Mouse (Mus musculus): ENCODE measurements at regions not wholly inside any gene's neighbourhood (a gene's known extent, or its start where the extent isn't known, plus 50 kb on each side); places are given as distances from the start of the nearest gene placed in this dataset.
"Not testable (repeated sequence)": the region's sequence is repeated elsewhere in the genome, so short reads cannot be mapped to it uniquely, and the experiment has no call there.

DNA sequence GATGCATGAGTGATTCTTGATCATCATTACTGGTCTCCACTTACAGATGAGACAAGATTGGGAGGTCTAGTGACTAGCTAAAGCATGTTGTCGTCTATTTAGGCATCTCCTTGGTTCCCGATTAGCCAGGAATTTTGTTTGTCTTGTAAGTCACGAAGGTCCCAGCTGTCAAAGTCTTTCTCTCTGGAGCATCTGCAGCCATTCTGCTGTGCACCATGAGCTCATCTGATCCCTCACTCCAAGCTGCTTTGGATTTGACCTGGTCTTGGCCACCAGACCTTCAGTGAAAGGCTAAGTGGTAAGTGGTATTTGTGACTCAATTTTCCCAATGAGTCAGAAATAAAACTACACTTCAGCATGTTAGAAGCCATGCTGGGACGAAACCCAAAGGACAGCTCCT, 53.3 kb upstream of the Creb5 start:
- no peak for DNase-seq (ENCODE audit: low spot score)

DNA sequence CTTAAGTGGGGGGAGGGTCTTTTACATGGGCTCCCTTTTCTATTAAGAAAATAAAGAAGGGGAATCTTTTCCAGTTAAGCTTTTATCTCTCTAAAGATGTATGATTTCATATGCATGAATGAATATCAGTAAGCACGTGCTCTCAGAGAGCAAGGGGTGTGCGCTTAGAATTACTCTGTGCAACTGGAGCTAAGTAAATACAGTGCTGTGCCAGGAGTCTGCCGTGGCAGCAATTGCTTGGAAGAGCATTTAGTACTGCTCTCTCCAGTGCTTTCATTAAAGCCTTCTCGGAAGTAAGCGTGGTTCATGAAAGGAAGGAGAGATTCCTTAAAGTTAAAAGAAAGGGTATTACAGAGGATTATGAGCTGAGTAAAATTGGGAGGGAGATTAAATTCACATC, 54.5 kb upstream of the Creb5 start:
- no peak for DNase-seq (ENCODE audit: low spot score)

DNA sequence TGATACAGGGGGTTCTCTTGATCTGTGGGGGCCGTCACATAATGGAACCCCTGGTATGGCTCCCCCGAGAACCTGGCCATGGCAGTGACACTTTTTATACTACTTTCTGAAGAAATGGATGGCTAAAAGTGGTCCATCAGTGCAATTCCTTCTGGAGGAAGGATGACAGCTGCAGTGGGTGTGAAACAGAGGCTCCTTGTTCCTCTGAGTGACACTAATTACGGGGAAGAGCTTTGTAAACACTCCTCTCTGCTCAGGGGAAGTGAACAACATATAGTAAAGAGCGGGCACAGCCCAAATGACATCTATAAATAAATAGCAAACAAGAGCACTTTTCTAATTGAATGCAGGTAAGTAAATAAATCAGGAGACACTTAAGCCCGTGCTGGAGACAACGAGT, 57.7 kb upstream of the Creb5 start:
- DNase-seq (ENCODE audit: low spot score): no peak

DNA sequence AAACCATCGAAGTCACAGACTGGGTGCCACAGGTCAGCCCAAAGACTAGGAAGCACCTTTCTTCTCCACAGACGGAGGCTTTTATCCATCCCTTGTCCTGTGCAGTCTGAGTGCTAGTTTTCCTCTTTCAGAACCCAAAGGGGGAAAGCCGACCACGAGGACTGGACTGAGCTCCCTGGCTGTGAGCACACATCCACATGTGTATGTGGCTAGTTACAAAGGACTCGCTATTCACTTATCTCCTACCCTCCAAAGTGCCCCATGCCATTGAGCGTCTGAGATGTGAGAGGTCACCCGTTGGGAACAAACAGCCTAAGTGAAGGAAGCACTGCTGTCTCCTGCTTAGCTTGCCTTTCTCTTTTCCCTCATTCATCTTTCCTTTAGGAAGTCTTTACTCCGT, 65.0 kb upstream of the Creb5 start:
- DNase-seq (ENCODE audit: low spot score): no peak

DNA sequence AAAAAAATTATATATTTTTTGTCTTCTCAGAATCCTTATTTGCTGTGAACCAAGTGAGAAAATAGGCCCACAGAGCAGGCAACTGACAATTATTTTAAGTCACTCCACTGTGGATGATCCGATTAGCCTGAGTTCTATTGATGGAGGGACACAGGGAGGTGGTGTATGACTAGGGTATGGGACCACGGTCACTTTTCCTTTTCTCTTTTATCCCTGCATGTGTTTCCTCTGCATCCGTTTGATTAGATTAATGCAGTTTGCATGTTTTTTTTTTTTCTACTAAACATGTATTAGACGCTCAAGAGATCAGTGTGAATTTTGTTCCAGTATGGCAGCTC, 65.4 kb upstream of the Creb5 start:
- DNase-seq (ENCODE audit: low spot score): no peak

DNA sequence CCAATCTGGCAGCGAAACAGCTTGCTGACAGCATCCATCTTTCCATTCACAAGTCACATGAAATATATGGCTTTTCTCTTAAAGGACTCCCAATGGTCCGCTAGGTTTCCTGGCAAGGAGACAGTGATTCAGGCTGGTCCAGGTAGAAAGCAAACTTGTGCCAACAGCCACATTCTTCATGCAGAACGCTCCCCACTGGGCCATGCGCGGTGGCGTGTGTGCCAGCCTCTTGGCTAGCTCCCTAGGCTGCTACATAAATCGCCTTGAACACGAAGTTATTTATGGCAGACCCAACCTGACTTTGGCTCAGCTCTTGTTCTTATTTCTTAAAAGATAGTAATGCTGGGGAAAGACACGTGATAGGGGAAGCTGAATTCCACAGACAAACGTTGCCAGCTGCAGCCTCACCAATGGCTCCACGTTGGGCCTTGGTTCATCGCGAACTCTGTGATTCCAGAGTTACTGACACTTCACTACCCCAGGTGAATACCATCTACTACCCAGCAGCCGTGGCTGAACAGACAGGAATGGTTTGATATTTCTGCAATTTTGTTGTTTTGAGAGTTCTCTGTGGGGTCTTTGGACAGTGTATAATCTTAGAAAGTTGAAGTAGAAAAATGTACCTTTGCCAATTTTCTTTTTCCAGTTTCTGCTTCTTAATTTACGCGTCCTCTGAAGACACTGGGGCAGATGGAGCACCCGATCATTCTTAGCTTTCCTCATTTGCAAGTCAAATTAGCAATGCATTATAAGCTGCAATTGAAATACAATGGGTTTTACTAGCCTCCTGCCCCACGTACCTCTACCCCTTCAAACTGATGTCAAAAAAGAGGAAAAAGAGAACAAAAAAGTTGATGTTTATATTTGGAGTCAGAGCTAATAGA, 66.0 kb upstream of the Creb5 start:
- DNase-seq (ENCODE audit: low spot score): no peak

DNA sequence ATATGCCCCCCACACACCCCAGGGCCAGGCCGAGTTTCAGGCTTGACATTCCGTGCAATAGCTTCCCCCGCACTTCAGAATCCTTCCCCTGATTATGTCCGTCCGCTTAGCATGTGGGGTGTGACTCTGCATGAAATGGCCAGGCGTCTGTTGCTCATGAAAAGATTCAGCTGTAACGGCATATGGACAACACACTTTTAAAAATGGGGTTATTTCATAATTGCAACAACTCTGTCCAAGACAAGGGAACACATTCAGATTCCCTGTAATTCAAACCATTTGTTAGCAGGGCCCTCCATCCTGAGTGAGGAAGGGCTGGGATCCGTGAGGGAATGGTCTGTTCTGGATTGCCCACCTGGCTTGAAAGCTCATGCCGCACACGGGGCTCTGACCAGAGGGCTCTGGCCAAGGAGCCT, 68.2 kb upstream of the Creb5 start:
- DNase-seq (ENCODE audit: low spot score): no peak

DNA sequence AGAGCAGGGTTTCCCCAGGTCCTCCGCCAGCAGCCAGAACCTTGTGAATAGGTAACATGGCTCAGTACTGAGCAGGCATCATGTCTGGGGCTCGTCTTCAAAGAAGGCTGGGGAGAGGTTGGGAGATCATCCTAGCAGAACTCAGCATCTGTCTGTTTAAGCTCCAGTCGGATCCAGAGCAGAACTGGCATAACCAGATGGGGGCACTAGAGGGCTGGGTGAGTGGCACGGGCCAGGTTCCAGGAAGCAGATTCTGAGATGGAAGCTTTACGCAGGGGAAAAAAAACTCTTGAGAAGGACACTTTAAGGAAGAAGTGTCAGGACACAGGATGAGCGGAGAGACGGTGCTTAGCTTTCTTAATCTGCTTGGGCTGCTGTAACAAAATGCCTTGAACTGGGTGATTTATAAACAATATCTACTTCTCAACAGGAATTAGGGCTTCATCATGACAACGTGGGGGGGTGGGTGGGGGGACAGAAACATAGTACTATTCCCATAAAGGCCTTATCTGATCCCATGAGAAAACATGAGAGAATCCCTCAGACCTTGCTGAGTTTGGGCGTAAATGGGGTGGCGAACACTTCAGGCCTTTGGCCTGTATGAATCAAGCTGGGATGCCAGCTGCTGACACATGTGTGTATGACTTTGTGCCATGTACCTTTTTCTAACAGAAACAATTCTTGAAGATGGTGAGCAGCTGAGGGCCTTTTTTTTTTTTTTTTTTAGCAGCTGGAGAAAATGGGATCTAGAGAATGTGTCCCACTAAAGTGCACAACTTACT, 69.6 kb upstream of the Creb5 start:
- peak; percentile 70 for DNase-seq (ENCODE audit: low spot score)

DNA sequence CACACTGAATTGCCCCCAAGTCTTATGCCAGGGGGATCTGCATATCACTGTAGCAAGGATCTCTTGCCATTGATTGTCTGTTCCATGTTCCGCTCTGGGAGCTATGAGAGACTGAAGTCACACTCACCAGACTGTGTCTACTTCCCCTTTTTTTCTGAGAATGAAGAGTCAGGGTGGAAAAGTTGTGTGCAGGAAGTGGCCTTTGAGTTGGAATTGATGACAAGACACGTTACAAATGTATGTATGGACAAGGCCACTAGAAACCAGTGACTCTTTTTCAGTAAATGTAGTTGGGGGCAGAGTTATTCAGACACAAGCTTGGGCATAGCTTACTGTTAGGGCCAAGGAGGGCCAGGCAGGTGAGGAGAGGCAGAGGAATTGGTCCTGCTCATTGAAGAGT, 70.4 kb upstream of the Creb5 start:
- DNase-seq (ENCODE audit: low spot score): no peak

DNA sequence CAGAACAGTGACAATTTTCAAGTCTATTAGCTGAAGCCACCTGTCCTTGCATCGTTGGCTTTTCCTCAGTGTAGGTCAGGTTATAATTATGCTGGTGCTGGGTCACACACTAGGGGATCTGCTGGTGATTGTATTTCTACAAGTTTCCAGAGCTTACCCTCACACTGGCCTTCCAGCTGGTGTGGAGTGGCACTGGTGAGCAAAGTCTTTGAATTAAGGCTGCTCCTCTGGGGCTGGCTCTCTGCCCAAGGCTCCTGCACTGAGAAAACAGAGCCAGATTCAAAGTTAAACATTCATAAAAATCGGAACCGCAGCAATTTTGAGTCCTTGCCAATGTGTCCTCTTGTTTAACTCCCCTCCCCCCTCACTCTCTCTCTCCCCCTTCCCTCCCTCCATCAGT, 75.7 kb upstream of the Creb5 start:
- DNase-seq (ENCODE audit: low spot score): peak; percentile 69

DNA sequence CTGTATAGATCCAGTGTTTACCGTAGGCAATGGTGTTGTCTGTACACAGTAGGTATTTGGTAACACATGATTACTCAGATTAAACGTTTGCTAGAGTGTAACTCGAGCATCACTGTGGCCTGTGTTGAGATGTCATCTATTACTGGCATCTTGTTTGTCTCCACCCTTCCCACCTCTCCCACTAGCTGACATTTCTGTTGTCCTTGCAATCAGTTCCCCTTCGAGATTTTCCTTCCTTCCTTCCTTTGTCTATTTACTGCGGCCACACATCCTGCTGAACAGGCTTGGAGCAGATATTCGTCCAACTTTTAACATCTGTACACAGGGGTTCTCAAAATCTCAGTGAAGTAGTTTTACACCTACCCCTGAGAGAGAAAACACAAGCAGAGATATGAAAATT, 77.7 kb upstream of the Creb5 start:
- DNase-seq (ENCODE audit: low spot score): no peak

DNA sequence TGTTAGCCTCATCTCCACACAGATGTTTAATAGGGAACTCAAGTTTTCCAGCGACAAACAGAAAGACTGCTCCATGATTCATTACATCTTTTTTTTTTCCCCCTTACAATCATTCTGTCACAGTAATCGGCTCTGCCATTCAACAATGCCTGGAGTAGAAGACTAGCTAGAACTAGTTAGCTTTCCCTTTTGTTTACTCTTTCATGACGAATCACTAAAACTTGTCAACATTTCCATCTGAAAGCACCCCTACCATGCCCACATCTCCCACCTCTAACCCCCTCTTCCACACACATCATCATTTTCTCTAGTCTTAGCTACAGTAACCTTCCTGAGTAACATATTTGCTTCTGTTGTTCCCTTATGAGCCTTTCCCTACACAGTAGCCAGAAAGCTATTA, 78.6 kb upstream of the Creb5 start:
- DNase-seq (ENCODE audit: low spot score): no peak

DNA sequence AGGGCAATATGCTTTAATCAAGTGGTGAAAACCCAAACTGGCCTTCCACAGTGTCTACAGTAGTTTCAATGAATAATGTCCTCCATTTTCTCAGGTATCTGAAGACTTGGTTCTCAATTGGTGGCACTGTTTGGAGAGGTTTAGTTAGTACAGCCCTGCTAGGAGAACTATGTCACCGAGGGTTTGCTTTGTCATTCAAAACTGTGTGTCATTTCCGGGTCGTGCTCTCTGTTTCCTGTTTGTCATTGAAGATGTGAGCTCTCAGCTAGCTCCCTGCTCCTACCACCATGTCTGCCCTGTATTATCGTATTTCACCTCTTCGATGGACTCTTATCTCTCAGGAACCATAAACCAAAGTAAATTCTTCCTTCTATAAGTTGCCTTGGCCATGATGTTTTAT, 79.3 kb upstream of the Creb5 start:
- no peak for DNase-seq (ENCODE audit: low spot score)

DNA sequence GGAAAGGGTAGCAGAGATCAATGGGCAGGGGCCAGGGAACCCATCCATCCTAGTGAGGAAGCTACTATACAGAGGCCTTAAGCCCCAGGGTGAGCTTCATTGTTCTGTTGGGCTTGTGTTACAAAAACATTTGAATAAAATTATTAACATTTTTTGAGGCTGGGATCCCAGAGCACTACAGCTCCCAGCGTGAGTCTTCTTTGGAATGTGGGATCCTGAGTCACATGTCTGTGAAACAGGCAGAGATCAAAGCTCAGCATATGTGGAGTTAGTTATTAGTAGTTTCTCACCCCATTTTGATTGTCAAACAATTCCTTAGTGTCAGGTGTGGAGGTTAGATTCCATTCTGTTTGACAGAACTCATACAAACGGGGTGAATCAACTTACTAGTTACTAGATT, 79.7 kb upstream of the Creb5 start:
- no peak for DNase-seq (ENCODE audit: low spot score)

DNA sequence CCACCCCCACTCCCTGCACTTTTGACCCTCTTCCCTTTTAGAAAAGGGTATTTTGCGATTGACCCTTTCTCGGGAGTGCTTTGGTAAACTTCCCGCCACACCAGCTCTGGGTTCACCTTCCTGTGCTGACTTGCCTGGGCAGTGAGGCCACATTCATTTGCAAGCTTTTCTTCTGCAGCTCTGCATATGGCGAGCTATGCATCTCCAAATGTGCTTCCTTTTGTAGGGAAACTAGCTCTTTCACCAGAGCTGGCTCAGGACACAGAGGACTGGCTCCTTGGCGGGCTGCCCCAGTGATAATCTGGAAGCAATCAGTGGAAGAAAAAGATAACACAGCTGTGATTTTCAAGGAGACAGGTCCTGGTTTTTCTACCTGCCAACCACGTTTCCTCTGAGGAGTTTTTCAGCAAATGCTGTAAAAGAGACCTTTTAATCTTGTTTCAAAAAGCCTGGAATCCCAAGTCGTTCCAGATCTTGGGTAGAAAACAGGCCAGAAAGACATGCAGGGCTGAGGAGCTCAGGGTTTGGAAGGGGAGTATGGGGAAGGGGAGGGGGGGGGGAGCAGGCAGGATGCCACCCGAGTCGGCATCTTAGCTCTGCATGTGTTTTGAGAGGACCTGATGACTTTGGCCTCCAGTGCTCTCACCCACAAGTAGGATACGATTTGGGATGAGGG, 85.7 kb upstream of the Creb5 start:
- no peak for DNase-seq (ENCODE audit: low spot score)

DNA sequence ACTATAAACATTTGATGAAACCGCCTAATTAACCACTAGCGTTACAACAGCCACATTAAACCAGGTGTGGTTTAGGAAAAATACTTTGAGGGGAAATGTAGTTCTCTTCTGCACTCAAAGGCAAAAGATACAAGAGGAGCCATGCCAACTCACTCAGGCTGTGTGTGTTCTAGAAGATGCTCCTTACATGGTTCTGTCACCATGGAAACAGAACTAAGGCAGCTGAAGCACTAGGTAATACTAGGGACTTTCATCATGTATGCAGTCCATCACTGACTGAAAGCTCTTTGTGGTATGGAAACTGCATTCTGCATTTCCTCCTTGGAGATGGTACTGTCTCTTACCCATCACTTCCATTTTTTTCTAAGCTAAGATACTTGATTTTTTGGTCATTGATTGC, 87.6 kb upstream of the Creb5 start:
- DNase-seq (ENCODE audit: low spot score): no peak

DNA sequence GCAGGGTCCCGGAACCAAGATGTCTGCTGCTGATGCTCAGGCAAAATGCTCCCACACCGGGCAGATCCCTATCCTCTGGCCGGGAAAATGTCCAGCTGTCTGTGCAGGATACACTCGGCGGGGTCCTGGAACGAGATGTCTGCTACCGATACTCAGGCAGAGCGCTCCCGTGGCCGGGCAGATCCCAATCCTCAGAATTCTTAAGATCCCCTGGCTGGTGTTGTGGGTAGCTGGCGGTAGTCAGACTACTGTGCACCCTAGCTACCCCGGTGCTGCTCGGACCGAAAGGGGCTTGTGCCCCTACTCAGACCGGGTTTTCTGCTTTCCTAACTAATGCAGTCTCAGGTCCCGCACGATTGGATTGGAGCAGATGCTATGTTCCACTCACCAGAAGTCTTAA, 104.9 kb upstream of the Creb5 start:
- not testable (repeated sequence) for DNase-seq (ENCODE audit: low spot score)

DNA sequence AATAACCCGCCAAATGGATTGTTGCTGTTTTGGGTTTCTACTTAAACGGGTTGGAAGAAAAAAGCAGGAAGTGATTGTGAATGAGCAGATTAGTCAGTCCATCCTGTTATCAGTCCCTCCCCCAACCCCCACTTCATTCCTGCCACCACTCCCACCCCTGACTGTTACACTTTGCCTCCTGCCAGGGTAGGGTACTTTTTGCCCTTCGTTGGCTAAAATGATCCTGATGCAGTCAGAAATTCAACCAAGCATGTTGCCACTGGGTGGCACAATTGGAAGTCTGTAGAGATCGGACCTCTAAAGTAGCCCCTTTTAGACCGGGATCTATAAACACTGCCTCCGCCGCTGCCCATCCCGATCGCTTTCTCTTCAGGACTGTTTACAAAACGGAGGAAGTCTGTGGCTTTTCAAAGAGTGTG, 96.0 kb upstream of the Jazf1 start:
- DNase-seq (ENCODE audit: low spot score): peak; percentile 57

DNA sequence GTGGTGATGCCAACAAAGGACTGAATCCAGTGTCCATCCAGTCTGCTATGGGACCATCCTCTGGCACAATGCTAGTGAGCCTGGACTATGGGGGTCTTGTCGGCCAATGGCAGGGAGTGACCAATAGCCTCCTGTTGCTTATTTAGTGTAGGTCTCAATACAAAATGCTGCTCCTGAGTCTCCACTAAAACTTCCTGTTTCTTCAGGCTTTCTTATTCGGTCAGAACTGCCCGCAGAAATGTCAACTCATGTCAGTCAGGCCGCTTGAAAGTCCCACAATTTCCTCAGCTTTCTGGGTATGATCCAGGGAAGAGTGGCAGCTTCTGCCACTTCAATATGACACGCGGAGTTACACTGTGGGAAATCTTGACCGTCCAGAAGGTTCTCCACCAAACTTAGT, 94.7 kb upstream of the Jazf1 start:
- no peak for DNase-seq (ENCODE audit: low spot score)

DNA sequence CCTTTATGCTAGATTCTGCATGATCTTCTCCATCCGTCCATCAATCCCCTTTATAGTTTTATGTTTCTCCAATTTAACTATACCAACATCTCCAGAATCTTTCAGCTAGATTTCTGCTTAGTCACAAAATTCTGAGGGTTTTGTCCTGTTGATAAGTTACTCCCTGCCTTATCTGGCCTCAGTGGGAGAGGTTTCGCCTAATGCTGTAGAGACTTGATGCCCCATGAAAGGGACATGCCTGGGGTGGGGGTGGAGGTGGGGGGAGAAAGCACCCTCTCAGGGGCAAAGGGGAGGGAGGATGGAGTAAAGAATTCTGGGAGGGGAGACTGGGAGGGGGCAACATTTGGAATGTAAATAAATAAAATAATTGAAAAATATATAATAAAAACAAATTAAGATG, 93.2 kb upstream of the Jazf1 start:
- no peak for DNase-seq (ENCODE audit: low spot score)

DNA sequence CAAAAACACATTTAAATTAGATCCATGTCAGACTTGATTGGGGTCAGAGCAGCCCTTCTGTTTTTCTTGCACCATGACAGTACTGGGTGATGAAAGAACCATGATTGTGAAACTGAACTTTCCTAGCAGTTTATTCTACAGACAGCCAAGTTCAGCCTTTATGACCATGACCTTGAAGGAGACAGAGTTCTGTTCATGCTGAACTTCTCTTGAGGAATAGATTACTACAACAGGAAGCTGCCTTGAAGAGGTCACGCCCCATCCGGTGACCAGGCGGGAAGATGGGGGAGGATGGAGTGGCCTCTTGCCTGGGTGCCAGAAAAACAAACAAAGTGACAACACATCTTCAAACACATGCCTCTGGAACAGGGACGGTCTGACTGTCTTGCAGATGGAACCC, 86.2 kb upstream of the Jazf1 start:
- no peak for DNase-seq (ENCODE audit: low spot score)

DNA sequence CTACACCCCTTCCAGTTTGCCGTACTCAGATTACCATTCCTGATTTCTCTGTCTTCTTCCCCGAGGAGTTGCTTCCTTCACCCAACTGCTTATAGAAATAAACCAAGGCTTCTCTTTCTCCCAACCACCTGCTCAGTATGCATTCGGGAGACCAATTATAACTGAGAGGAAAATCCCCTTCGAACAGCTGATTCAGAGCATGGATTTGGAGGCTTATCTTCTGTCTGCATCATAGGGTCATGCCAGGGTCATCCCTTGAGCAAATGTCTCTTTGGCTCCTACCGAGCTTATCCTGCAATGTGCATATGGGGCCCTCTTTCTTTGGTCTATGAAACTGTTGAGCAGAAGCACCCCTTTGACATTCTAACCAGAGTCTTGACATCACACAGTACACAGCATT, 79.0 kb upstream of the Jazf1 start:
- DNase-seq (ENCODE audit: low spot score): no peak
